Mouse (Mus musculus): ENCODE results near the gene Gm17332.
"Not testable (repeated sequence)": the region's sequence is repeated elsewhere in the genome, so short reads cannot be mapped to it uniquely, and the experiment has no call there.

Gm17332 gene

GRCm38 (mm10) chr11:31182362-31182761 is at the start of gene Gm17332:
Gm17332 (minus strand) TSS chr11:31182462.
- DNase-seq (ENCODE audit: low read depth, low spot score), result no peak

- no peak for DNase-seq (ENCODE audit: low read depth, low spot score)
Observed at GRCm38 (mm10) chr11:31229966-31230365, 47.7 kb upstream of the Gm17332 start.

DNA sequence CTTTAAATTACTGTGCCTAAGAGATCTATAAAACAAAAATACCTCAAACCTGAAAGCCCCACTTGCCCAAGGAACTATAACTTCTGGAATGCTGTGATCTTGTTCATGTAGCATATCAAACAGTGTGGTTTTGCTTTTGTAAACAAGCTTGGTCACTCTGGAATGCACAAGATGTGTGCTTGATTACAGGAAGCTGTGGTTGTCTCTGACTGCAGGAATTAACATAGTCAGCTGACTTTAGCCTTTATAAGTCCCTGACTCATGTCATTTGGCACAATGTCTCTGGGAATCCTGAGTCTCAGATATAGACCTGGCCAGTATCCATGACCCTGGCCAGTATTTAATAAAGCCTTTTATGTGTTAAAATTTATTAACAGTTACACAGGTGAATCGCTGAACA is 43.1 kb upstream of the Gm17332 start:
- no peak for DNase-seq (ENCODE audit: low read depth, low spot score)

GRCm38 (mm10) chr11:31218009-31218408 is 35.7 kb upstream of the Gm17332 start:
- no peak for DNase-seq (ENCODE audit: low read depth, low spot score)

- DNase-seq (ENCODE audit: low read depth, low spot score), result no peak
Observed at GRCm38 (mm10) chr11:31195621-31196363, 13.5 kb upstream of the Gm17332 start.

GRCm38 (mm10) chr11:31194761-31195160 is 12.5 kb upstream of the Gm17332 start:
- DNase-seq (ENCODE audit: low read depth, low spot score), result no peak

DNA sequence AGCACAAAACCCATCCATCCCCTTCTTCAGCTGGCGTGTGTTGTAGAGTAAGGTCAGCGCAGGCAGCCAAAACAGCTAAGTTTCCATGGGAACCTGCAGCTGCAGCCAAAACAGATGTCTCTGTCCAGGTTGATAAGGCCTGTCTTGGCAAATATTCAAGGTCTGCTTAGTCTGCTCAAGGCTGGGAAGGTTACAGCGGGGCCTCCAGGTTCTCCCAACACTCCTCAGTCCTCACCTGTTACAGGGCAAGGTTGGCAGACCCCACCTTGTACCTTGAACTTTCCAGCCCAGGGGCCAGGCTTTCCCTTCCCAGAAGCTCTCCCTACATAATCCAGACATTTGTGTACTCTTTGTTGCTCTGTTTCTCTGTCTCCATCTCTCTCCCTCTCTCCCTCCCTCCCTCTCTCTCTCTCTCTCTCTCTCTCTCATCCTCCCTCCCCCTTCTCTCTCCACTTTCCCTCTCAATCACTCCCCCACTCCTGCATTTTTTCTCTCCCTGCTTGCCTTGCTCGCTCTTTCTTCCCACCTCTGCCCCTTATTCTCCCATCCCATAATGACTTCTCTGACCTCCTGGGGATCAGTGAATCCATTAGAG is 12.1 kb downstream of the Gm17332 start:
- no peak for DNase-seq (ENCODE audit: low read depth, low spot score)

DNA sequence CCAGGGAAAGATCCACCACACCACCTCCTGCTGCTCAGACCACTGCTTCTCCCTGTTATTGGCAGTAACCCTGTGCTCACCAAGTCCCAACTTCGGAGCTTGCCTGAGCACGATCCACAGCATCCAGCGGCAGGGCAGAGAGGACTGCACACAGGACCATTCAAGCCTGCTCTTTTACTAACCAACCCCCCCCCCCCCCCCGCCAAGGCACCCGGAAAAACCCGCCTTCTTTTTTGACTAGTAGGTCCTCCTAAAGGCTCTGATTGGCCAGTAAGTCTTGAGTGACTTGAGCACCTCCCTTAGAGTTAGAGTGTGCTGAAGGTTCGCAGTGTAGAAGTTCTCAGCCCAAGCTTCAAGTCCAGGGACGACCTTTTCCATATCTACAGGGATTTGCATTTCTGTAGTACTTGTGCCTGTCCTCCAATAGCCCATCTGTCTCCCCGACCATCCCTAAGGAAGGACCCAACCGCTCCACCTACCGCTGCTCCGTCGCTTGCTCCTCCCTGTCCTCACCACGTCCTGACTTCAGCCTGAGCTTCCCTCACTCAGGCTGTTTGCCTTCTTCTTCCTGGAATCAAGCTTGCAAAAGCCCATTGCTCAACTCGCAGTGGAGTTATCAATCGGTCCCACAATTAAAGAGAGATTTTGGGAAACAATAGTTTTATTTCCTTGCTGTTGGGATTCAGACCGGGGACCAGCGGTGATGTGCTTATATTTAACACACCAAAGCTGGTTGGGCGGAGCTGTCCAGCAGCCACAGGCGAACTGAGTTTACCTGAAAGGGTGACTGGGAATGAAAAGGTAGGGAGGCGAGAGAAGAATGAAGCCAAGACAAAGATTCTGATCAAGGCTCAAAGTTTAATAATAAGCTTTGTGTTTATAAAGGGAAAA is 12.9 kb downstream of the Gm17332 start:
- DNase-seq (ENCODE audit: low read depth, low spot score), result no peak

- no peak for DNase-seq (ENCODE audit: low read depth, low spot score)
Observed at GRCm38 (mm10) chr11:31168831-31169160, 13.5 kb downstream of the Gm17332 start.

DNA sequence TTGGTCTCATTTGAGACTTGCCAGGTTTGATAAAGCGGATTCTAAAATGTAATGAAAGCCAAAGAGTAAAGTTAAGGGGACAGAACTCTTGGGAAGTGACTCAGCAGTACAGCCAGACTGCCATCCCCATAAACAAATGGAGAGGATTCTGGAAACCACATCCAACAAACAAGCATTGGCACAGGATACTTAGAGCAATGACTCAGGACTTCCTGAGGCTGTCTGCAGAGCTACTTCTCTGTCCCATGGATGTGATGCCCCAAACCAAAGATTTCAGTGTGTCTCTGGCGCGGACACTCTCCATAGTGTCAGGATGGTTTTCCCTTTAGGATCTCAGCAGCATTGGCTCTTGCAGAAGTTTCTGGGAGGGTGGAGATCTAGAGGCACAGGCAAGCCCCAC is 25.2 kb downstream of the Gm17332 start:
- no peak for DNase-seq (ENCODE audit: low read depth, low spot score)

DNA sequence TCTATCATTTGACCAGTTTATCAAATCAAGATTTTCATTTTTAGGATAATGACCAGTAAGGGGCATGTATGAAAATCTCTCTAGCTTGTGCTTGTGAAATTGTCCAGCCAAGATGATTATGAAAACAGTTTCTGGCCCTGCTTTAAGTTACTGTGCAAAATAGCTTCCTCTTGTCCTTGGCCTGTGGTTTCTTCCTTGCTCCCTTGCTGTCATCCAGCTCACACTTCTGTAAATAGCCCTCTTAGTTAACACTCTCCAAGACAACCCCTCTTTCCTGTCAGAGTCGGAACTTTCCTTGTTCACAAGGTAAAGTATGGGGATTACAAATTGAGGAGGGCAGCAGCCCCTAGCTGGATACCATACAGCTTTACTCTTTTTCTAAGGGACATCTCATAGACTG is 43.9 kb downstream of the Gm17332 start:
- DNase-seq (ENCODE audit: low read depth, low spot score), result not testable (repeated sequence)

GRCm38 (mm10) chr11:31134824-31135223 is 47.4 kb downstream of the Gm17332 start:
- not testable (repeated sequence) for DNase-seq (ENCODE audit: low read depth, low spot score)

GRCm38 (mm10) chr11:31133726-31134125 is 48.5 kb downstream of the Gm17332 start:
- DNase-seq (ENCODE audit: low read depth, low spot score), result not testable (repeated sequence)

Data from CD4-positive, CD25-positive, alpha-beta regulatory T cell, adult 2 months (primary cell).